Mouse (Mus musculus) thymus, adult 2 months (tissue): Measurements from ENCODE around the gene Gm19426.

ENCODE experiments used
- CTCF ChIP-seq: fragments of 200-500 bp; IDR thresholded peaks from 2 replicates; pipeline ENCODE4 v1.5.1; 2012; ENCODE audit warnings: mild to moderate bottlenecking, control low read depth, low read length, moderate library complexity, borderline replicate concordance; ENCODE audit not compliant: control insufficient read depth, poor library complexity, insufficient read depth; ENCODE audit errors: extremely low read depth
- POLR2A ChIP-seq: fragments of 200-500 bp; IDR thresholded peaks from 2 replicates; pipeline ENCODE4 v1.6.1; 2012; ENCODE audit warnings: mild to moderate bottlenecking, low read length, control low read depth, moderate library complexity; ENCODE audit not compliant: control insufficient read depth, poor library complexity, insufficient read depth; ENCODE audit errors: extremely low read depth

DNA sequence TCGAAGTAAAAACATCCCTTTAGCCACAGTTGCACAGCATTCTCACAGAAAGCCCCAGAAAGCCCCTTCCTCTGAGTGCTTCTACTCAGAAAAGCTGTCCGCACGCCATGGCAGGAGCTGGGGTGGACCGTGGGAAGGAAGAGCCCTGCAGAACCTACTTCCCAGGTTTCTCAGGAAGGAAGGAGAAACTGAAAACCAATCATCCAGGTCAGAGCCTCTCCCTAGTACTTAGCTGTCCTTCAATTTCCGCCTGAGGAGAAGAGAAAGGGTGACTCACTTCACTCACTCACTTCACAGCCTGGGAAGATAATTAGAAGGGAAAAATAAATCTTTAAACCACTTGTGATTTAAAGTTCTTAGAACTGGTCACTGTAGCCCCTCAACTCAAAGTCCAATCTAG lies 39.1 kb downstream of the Gm19426 start:
- TF ChIP-seq CTCF (no peak), POLR2A (no peak)
